Mouse (Mus musculus) MN1 (cell line): ENCODE data around the gene Adcy9.
A peak's percentile ranks its signal among the peaks of the same experiment; 100 is the strongest.

Experiments
- DNase-seq: peaks from one replicate; pipeline ENCODE4 v3.0.0-alpha.2; 2016; ENCODE audit warnings: low spot score

The Adcy9 gene

GRCm38 (mm10) chr16:4318001-4318526, 102.2 kb downstream of the Adcy9 start:
- no peak for DNase-seq

GRCm38 (mm10) chr16:4316094-4316474, 104.2 kb downstream of the Adcy9 start:
- DNase-seq, result peak; percentile 84

GRCm38 (mm10) chr16:4315352-4316093, 104.8 kb downstream of the Adcy9 start:
- no peak for DNase-seq

- DNase-seq, result no peak
Measured at GRCm38 (mm10) chr16:4314891-4315290, 105.4 kb downstream of the Adcy9 start.

- no peak for DNase-seq
Measured at GRCm38 (mm10) chr16:4312018-4312417, 108.3 kb downstream of the Adcy9 start.

- DNase-seq, result no peak
Measured at GRCm38 (mm10) chr16:4311608-4312007, 108.7 kb downstream of the Adcy9 start.

GRCm38 (mm10) chr16:4307795-4308194, 112.5 kb downstream of the Adcy9 start:
- no peak for DNase-seq

GRCm38 (mm10) chr16:4304176-4304922, 115.9 kb downstream of the Adcy9 start:
- peak; percentile 43 for DNase-seq

- no peak for DNase-seq
Measured at GRCm38 (mm10) chr16:4303554-4303953, 116.7 kb downstream of the Adcy9 start.

- DNase-seq, result no peak
Measured at GRCm38 (mm10) chr16:4300280-4300679, 120.0 kb downstream of the Adcy9 start.

- no peak for DNase-seq
Measured at GRCm38 (mm10) chr16:4293259-4293658, 127.0 kb downstream of the Adcy9 start.

GRCm38 (mm10) chr16:4289507-4289906, 130.8 kb downstream of the Adcy9 start:
- DNase-seq, result peak; percentile 28

- DNase-seq, result peak; percentile 39
Measured at GRCm38 (mm10) chr16:4286593-4286992, 133.7 kb downstream of the Adcy9 start.

GRCm38 (mm10) chr16:4285257-4285656, 135.0 kb downstream of the Adcy9 start:
- peak; percentile 65 for DNase-seq

GRCm38 (mm10) chr16:4283267-4283851, 136.9 kb downstream of the Adcy9 start:
- DNase-seq, result no peak

- no peak for DNase-seq
Measured at GRCm38 (mm10) chr16:4281470-4281869, 138.8 kb downstream of the Adcy9 start.

GRCm38 (mm10) chr16:4280949-4281348, 139.3 kb downstream of the Adcy9 start:
- DNase-seq, result no peak

GRCm38 (mm10) chr16:4279601-4280000, 140.7 kb downstream of the Adcy9 start:
- DNase-seq, result no peak

- no peak for DNase-seq
Measured at GRCm38 (mm10) chr16:4276621-4277020, 143.7 kb downstream of the Adcy9 start.

GRCm38 (mm10) chr16:4276151-4276550, 144.1 kb downstream of the Adcy9 start:
- no peak for DNase-seq

GRCm38 (mm10) chr16:4273702-4274476, 146.4 kb downstream of the Adcy9 start:
- DNase-seq, result peak; percentile 81

GRCm38 (mm10) chr16:4272254-4272653, 148.0 kb downstream of the Adcy9 start:
- DNase-seq, result peak; percentile 14
